Mouse (Mus musculus) embryonic fibroblast, embryonic 13.5 days (primary cell): ENCODE measurements around the gene Fbxw4.

ENCODE experiments used
- CTCF ChIP-seq: IDR thresholded peaks from 2 replicates; pipeline ENCODE4 v1.5.1; 2011; ENCODE audit warnings: mild to moderate bottlenecking, control low read depth, low read length, moderate library complexity, borderline replicate concordance; ENCODE audit not compliant: insufficient read depth
- POLR2A ChIP-seq: IDR thresholded peaks from 2 replicates; pipeline ENCODE4 v1.6.1; 2011; ENCODE audit warnings: low read depth, mild to moderate bottlenecking, control low read depth, low read length, moderate library complexity

DNA sequence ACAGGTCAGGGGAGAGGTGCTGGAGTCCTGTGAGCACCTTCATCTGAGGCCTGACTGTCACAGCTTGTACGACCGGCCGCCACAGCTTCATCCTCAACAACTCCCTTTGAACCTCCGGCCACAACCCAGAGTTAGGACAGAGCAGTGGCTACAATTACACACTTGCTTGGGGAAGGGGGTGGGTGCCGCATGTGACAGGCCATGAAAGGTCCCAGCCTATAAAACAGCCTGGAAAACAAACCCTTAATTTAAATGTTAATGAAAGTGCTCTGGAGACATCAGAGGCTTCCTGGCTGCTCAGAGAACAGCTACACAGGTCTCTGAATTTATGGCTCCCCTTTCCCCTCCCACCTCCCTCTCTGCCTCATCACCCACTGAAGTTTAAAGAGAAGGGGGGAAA, 38.0 kb downstream of the Fbxw4 start:
- no peak for TF ChIP-seq CTCF
- no peak for TF ChIP-seq POLR2A
